Mouse (Mus musculus) small intestine, adult 2 months (tissue): ENCODE data around the gene Mboat2.

Experiments used
- CTCF ChIP-seq: fragments of 200-500 bp; IDR thresholded peaks from 2 replicates; pipeline ENCODE4 v1.5.1; 2012; ENCODE audit warnings: low read depth, mild to moderate bottlenecking, control low read depth, inconsistent platforms, low read length, moderate library complexity, mixed read lengths; ENCODE audit not compliant: insufficient replicate concordance, insufficient read length; ENCODE audit errors: extremely low read depth
- POLR2A ChIP-seq: fragments of 200-500 bp; IDR thresholded peaks from 2 replicates; pipeline ENCODE4 v1.6.1; 2012; ENCODE audit warnings: low read depth, mild to moderate bottlenecking, control low read depth, inconsistent platforms, low read length, moderate library complexity

DNA sequence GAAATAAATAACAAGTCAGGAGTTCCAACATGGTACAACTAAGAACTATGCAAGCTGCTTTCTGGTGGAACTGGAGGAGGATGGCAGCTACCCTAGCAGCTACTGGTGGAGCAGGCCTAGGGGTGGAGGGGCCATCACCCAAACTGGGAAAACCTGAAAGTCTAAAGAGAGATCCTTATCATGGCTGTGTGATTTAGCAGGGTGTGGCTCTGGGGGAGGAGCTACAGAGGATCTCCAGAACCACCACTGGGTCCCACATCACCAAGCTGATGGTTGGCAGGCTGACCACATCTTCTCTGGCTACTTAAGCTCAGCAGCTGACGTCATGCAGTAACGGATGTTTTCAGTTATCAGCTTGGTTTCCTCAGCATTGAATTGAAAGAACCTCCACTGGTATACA lies 7.8 kb upstream of the Mboat2 start:
- TF ChIP-seq CTCF (no peak), POLR2A (no peak)
